Mouse (Mus musculus): ENCODE results near the gene Erbb4. TPM values are rescaled to one million over a fixed set of nuclear protein-coding genes. Genes with fewer than 3 reads are reported as not detected.

Erbb4 gene
- polyA plus RNA-seq, 1 experiment from 2014 or later, result 23.7 TPM

DNA sequence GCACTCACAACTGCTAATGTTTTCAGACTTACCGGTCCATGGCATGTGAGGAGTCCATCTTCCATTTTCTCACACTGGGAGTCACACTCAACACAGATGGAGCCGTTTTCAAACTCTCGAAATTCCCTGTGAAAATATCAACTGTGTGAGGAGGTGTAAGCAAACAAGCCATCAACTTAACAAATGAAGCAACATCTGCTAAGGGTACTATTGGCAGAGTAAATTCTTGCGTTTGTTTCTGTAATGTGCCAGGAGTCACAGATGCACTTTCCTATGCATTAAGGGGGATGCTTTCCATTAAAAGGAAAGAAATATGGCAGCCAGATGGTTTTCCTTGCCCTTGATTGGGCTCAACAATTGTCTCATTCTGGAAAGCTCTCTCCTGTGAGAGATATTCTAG is 802.0 kb downstream of the Erbb4 start:
- Histone ChIP-seq H3K27ac (no peak overlapping the region), H3K9me3 (ENCODE audit: control insufficient read depth, low read length) (no peaks in the 10 kb centered on the region), H3K4me1 (replicated peaks; ENCODE audit: control insufficient read depth, insufficient read depth, low read length) (no peaks in the 10 kb centered on the region), H3K4me2 (replicated peaks) (no peak overlapping the region), H3K36me3 (replicated peaks; ENCODE audit: control insufficient read depth, insufficient read depth) (no peaks in the 10 kb centered on the region), H3K9ac (no peak overlapping the region), H3K4me3 (replicated peaks; ENCODE audit: low read length) (no peak overlapping the region), H3K27me3 (ENCODE audit: control insufficient read depth, insufficient read depth, low read length) (no peaks in the 10 kb centered on the region)
- 85% methylated on average over 4 of the region's 4 CpGs for WGBS
- DNase-seq (ENCODE audit: low spot score), result no peak
- no peak for ATAC-seq (ENCODE audit: low FRiP score)

DNA sequence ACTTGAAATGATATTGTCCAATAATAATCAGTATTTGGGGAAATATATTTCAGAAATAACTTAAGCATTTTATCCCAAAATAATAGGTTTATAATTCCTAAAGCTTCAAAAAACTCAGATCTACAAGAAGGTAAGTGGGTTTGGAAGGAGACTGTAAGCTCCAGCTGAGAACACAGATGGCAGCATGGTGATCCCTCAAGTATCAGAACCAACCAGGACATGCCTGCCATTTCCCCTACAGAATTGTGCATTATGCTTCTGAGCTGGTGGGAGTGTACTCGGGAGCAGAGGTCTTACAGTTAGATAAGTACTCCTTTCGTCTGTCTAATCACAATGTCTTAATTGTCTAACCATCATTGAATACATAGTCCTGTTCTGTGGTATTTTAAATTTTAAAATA is 823.4 kb downstream of the Erbb4 start:
- DNase-seq (ENCODE audit: low spot score), result no peak
- WGBS, result 69% methylated on average over 2 of the region's 2 CpGs

DNA sequence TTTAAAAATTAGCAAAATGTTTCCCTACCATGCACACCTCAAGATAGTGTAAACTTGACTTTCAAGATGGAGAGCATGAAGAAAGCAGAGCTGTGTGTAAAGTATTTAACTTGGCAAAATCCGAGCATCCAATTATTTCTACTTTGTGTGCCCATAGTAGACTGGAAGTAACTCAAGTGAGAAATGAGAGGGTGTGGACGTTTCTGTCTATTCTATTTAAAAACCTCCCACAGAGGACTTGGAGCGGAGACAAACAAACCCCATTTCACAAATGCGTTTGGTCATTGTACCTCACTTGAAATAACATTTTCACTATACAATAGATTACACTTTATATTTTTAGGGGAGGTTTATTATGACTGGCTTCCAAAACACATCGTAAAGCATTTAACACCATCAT is 832.0 kb downstream of the Erbb4 start:
- H3K4me3 ChIP-seq (replicated peaks; ENCODE audit: low read length), result no peak overlapping the region
- DNase-seq (ENCODE audit: low spot score), result no peak
- H3K36me3 ChIP-seq (replicated peaks; ENCODE audit: control insufficient read depth, insufficient read depth), result no peaks in the 10 kb centered on the region
- H3K27me3 ChIP-seq (ENCODE audit: control insufficient read depth, insufficient read depth, low read length), result no peaks in the 10 kb centered on the region
- H3K27ac ChIP-seq, result no peak overlapping the region
- no peak overlapping the region for H3K4me2 ChIP-seq (replicated peaks)
- ATAC-seq (ENCODE audit: low FRiP score), result no peak
- H3K9ac ChIP-seq, result no peak overlapping the region
- H3K9me3 ChIP-seq (ENCODE audit: control insufficient read depth, low read length), result no peaks in the 10 kb centered on the region
- H3K4me1 ChIP-seq (replicated peaks; ENCODE audit: control insufficient read depth, insufficient read depth, low read length), result no peaks in the 10 kb centered on the region
- WGBS, result 57% methylated on average over 5 of the region's 5 CpGs

More for the DNA sequence above, 823.4 kb downstream of the Erbb4 start:
- Histone ChIP-seq H3K9me3 (ENCODE audit: control insufficient read depth, low read length) (no peaks in the 10 kb centered on the region), H3K9ac (no peak overlapping the region), H3K27me3 (ENCODE audit: control insufficient read depth, insufficient read depth, low read length) (no peaks in the 10 kb centered on the region), H3K4me3 (replicated peaks; ENCODE audit: low read length) (no peak overlapping the region), H3K4me1 (replicated peaks; ENCODE audit: control insufficient read depth, insufficient read depth, low read length) (no peaks in the 10 kb centered on the region), H3K36me3 (replicated peaks; ENCODE audit: control insufficient read depth, insufficient read depth) (no peaks in the 10 kb centered on the region), H3K27ac (no peak overlapping the region), H3K4me2 (replicated peaks) (no peak overlapping the region)
- ATAC-seq (ENCODE audit: low FRiP score), result no peak

DNA sequence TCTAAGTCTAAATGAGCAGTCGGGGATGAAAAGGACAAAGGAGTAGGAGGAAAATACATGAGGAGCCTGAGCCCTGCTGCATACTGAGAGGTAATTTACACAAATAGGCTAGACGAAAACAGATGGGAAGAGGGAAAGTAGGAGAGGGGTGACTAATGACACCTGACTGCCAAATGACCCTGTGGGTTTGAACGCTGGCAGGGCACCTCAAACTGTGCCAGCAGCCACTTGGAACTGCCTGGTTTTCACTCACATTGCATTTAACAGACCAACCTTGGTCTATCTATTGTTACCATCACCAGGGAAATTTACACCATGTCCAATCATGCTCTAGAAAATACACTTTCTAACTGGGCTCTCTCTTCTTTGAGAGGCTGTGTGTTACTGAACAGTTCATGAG is 929.3 kb downstream of the Erbb4 start:
- DNase-seq (ENCODE audit: low spot score), result peak; percentile 63
- Histone ChIP-seq H3K4me1 (replicated peaks; ENCODE audit: control insufficient read depth, insufficient read depth, low read length) (0 out of 2 replicates have a peak, but pooled peaks cover 4% of the 10 kb centered on the region), H3K4me2 (replicated peaks) (no peak overlapping the region), H3K4me3 (replicated peaks; ENCODE audit: low read length) (no peak overlapping the region), H3K9me3 (ENCODE audit: control insufficient read depth, low read length) (no peaks in the 10 kb centered on the region), H3K27me3 (ENCODE audit: control insufficient read depth, insufficient read depth, low read length) (no peaks in the 10 kb centered on the region), H3K27ac (peak overlapping the region; percentile 60), H3K36me3 (replicated peaks; ENCODE audit: control insufficient read depth, insufficient read depth) (no peaks in the 10 kb centered on the region), H3K9ac (no peak overlapping the region)
- peak; percentile 89 for ATAC-seq (ENCODE audit: low FRiP score)
- 19% methylated on average over 3 of the region's 3 CpGs for WGBS

DNA sequence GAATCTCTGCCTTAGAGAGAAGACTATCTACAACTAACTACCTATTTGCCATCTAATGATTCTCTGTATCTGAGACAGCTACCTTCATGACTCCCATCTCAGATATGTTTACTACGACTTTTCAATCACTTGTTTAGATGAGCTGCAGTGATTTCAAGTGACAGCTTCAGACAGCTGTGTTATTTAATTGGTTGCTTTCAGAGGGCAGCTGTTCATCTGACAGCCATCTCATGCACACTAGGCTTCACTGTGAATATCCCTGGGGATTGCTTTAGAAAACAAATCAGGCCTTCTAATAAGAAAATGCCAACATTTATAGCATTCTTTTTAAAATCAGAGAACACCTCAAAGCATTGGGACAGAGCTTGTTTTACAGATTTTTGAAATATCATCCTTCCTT is 952.6 kb downstream of the Erbb4 start:
- H3K9me3 ChIP-seq (ENCODE audit: control insufficient read depth, low read length), result no peaks in the 10 kb centered on the region
- H3K27ac ChIP-seq, result no peak overlapping the region
- DNase-seq (ENCODE audit: low spot score) (no peak), ATAC-seq (ENCODE audit: low FRiP score) (no peak)
- no peak overlapping the region for H3K9ac ChIP-seq
- no peak overlapping the region for H3K4me2 ChIP-seq (replicated peaks)
- H3K36me3 ChIP-seq (replicated peaks; ENCODE audit: control insufficient read depth, insufficient read depth), result no peaks in the 10 kb centered on the region
- peaks cover 3% of the 10 kb centered on the region; the same call in 1 of the 2 replicates for H3K4me1 ChIP-seq (replicated peaks; ENCODE audit: control insufficient read depth, insufficient read depth, low read length)
- H3K4me3 ChIP-seq (replicated peaks; ENCODE audit: low read length), result no peak overlapping the region
- H3K27me3 ChIP-seq (ENCODE audit: control insufficient read depth, insufficient read depth, low read length), result no peaks in the 10 kb centered on the region
- 33% methylated on average over 1 of the region's 1 CpGs for WGBS

DNA sequence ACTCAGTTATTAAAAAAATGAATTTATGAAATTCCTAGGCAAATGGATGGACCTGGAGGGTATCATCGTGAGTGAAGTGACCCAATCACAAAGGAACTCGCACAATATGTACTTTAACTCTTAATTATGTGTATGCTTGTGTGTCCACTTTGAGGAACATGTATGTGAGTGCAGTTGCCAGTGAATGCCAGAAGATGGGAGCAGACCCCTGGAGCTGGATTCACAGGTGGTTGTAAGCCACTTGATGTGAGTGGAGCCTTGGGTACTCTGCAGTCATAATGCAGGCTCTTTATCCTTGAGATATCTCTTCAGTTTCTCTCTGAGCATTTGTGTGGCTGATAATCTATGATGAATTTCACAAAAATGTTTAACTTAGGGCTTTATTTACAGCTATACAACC is 957.3 kb downstream of the Erbb4 start:
- H3K4me2 ChIP-seq (replicated peaks), result no peak overlapping the region
- no peak for DNase-seq (ENCODE audit: low spot score)
- H3K36me3 ChIP-seq (replicated peaks; ENCODE audit: control insufficient read depth, insufficient read depth), result no peaks in the 10 kb centered on the region
- H3K4me3 ChIP-seq (replicated peaks; ENCODE audit: low read length), result no peak overlapping the region
- no peak for ATAC-seq (ENCODE audit: low FRiP score)
- WGBS, result 98% methylated on average over 2 of the region's 2 CpGs
- H3K27ac ChIP-seq, result no peak overlapping the region
- no peak overlapping the region for H3K9ac ChIP-seq
- no peaks in the 10 kb centered on the region for H3K27me3 ChIP-seq (ENCODE audit: control insufficient read depth, insufficient read depth, low read length)
- H3K9me3 ChIP-seq (ENCODE audit: control insufficient read depth, low read length), result no peaks in the 10 kb centered on the region
- H3K4me1 ChIP-seq (replicated peaks; ENCODE audit: control insufficient read depth, insufficient read depth, low read length), result peaks cover 2% of the 10 kb centered on the region; the same call in 1 of the 2 replicates

DNA sequence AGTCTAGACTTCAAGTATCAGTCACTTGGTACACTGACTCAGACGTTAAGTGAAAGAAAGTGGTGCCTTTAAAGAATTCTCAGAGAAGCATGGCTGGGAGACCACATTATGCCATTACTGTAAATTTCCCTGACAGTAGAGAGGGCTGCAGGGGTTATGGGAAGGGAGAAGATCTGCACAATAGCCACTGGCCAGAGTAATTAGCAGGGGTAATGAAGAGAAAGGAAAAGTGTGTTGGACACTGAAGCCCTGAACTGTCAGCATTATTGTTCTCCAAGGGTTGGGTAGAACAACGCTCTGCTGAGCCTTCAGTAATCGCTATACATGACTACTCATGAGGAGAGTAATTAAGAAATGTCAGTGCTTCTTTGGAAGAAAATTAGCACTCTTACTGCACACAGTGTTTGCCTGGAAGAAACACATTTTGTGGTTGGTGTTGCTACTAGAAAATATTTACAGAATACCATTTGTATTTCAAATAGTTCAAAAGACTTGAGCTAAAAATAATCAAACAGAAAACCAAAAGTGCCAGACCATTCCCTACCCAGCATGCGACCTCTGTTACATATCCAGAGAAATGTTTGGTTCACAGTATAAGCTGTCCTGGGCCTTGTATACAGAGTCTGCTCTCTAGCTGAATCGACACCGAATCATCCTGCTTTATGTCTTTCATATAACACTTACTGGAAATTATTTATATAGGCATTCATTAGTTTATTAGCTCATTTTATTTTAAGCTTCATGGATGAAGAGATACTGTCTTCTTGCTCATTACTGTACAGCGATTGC is 965.1 kb downstream of the Erbb4 start:
- WGBS, result 53% methylated on average over 7 of the region's 7 CpGs
- no peaks in the 10 kb centered on the region for H3K36me3 ChIP-seq (replicated peaks; ENCODE audit: control insufficient read depth, insufficient read depth)
- H3K4me2 ChIP-seq (replicated peaks), result no peak overlapping the region
- no peak for DNase-seq (ENCODE audit: low spot score)
- no peaks in the 10 kb centered on the region for H3K9me3 ChIP-seq (ENCODE audit: control insufficient read depth, low read length)
- no peak overlapping the region for H3K4me3 ChIP-seq (replicated peaks; ENCODE audit: low read length)
- no peaks in the 10 kb centered on the region for H3K27me3 ChIP-seq (ENCODE audit: control insufficient read depth, insufficient read depth, low read length)
- no peak overlapping the region for H3K27ac ChIP-seq
- no peaks in the 10 kb centered on the region for H3K4me1 ChIP-seq (replicated peaks; ENCODE audit: control insufficient read depth, insufficient read depth, low read length)
- peak; percentile 71; the same call in 1 of the 2 replicates for ATAC-seq (ENCODE audit: low FRiP score)
- no peak overlapping the region for H3K9ac ChIP-seq

DNA sequence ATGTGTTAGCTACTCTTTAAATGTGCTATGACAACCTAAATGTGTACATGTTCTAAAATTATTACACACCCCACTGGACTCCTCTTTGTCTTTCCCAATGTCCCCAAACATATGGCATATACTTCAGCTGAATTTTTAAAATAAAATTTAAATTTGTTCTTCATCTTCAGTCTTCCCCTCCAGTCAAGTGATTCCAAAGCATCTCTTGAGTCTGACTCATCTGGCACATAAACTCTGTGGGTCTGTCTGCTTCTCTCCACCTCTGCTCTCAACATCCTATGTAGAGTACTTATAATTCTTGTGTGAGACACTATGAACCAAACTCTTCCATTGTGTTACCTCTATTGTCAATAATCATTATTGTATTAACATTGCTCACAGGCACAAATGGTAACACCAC is 972.9 kb downstream of the Erbb4 start:
- Histone ChIP-seq H3K36me3 (replicated peaks; ENCODE audit: control insufficient read depth, insufficient read depth) (no peaks in the 10 kb centered on the region), H3K9me3 (ENCODE audit: control insufficient read depth, low read length) (no peaks in the 10 kb centered on the region), H3K27ac (no peak overlapping the region), H3K9ac (no peak overlapping the region), H3K27me3 (ENCODE audit: control insufficient read depth, insufficient read depth, low read length) (no peaks in the 10 kb centered on the region), H3K4me1 (replicated peaks; ENCODE audit: control insufficient read depth, insufficient read depth, low read length) (no peaks in the 10 kb centered on the region), H3K4me2 (replicated peaks) (no peak overlapping the region), H3K4me3 (replicated peaks; ENCODE audit: low read length) (no peak overlapping the region)
- ATAC-seq (ENCODE audit: low FRiP score), result no peak
- no peak for DNase-seq (ENCODE audit: low spot score)

DNA sequence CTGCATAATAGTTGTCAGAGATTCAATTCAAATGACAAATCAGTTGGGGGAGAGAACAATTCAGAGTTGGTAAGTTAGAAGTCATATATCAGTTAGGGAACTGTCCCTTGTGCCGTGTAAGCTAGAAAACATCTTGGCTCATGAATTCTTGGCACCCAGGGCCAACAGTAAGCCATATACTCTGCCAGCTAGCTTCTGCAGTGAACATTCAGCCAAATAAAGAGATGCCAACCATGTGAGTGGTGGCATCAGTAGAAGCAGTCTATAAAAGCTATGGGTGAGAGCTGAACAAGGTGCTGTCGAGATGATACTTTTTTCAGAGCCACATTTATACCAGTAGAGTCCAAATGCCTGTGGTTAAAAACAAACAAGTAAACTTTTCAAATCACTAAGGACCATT is 973.4 kb downstream of the Erbb4 start:
- no peak for DNase-seq (ENCODE audit: low spot score)
- Histone ChIP-seq H3K4me1 (replicated peaks; ENCODE audit: control insufficient read depth, insufficient read depth, low read length) (no peaks in the 10 kb centered on the region), H3K4me3 (replicated peaks; ENCODE audit: low read length) (no peak overlapping the region), H3K36me3 (replicated peaks; ENCODE audit: control insufficient read depth, insufficient read depth) (no peaks in the 10 kb centered on the region), H3K9me3 (ENCODE audit: control insufficient read depth, low read length) (no peaks in the 10 kb centered on the region), H3K27me3 (ENCODE audit: control insufficient read depth, insufficient read depth, low read length) (no peaks in the 10 kb centered on the region), H3K9ac (no peak overlapping the region), H3K27ac (no peak overlapping the region), H3K4me2 (replicated peaks) (no peak overlapping the region)
- ATAC-seq (ENCODE audit: low FRiP score), result no peak
- 71% methylated on average over 2 of the region's 2 CpGs for WGBS

DNA sequence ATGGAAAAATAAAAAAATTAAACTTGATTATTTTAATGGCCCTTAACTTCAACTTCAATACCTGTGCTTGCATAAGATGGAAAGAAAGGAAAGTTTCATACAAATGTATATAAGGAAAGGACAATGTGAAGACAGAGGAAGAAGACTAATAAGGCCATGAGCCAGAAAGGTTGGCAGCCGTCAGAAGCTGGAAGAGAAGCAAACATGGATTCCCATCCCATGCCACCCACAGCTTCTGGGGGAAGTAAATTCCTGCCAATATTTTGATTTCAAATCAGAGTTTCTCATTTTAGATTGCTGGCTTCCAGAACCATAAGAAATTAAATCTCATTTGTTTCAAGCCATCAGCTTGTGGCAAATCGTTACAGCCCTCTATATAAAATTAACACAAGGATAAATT is 984.3 kb downstream of the Erbb4 start:
- ATAC-seq (ENCODE audit: low FRiP score), result no peak
- Histone ChIP-seq H3K9me3 (ENCODE audit: control insufficient read depth, low read length) (no peaks in the 10 kb centered on the region), H3K9ac (no peak overlapping the region), H3K4me1 (replicated peaks; ENCODE audit: control insufficient read depth, insufficient read depth, low read length) (no peaks in the 10 kb centered on the region; the same call in 1 of the 2 replicates), H3K27me3 (ENCODE audit: control insufficient read depth, insufficient read depth, low read length) (no peaks in the 10 kb centered on the region), H3K4me3 (replicated peaks; ENCODE audit: low read length) (no peak overlapping the region), H3K4me2 (replicated peaks) (no peak overlapping the region), H3K27ac (no peak overlapping the region), H3K36me3 (replicated peaks; ENCODE audit: control insufficient read depth, insufficient read depth) (no peaks in the 10 kb centered on the region)
- DNase-seq (ENCODE audit: low spot score), result no peak
- WGBS, result 83% methylated on average over 2 of the region's 2 CpGs
